Mouse (Mus musculus): ENCODE data around the gene a. TPM values are rescaled to one million over a fixed set of nuclear protein-coding genes. Genes with fewer than 3 reads are reported as not detected.

Gene a
- polyA plus RNA-seq, 1 experiment: not detected

GRCm38 (mm10) chr2:154826054-154826538 is 34.9 kb downstream of the a start:
- 76% methylated on average over 1 of the region's 1 CpGs for WGBS
- no peak for DNase-seq
- Histone ChIP-seq H3K4me1 (ENCODE audit: control insufficient read depth, insufficient read depth, low read length) (peaks cover 10% of the 10 kb centered on the region), H3K4me3 (replicated peaks; ENCODE audit: extremely low read depth, low read depth, low read length) (no peak overlapping the region)
- TF ChIP-seq POLR2A (IDR thresholded peaks at IDR 0.05; ENCODE audit: borderline replicate concordance, extremely low read depth, low read depth, low read length) (no peak), CTCF (IDR thresholded peaks at IDR 0.05; ENCODE audit: insufficient read depth, low read length) (no peak)

- Histone ChIP-seq H3K4me3 (replicated peaks; ENCODE audit: extremely low read depth, low read depth, low read length) (no peak overlapping the region), H3K4me1 (ENCODE audit: control insufficient read depth, insufficient read depth, low read length) (peaks cover 7% of the 10 kb centered on the region)
- no peak for TF ChIP-seq CTCF (IDR thresholded peaks at IDR 0.05; ENCODE audit: insufficient read depth, low read length)
- TF ChIP-seq POLR2A (IDR thresholded peaks at IDR 0.05; ENCODE audit: borderline replicate concordance, extremely low read depth, low read depth, low read length): no peak
- no peak for DNase-seq
- 54% methylated on average over 4 of the region's 4 CpGs for WGBS
Observed at GRCm38 (mm10) chr2:154827521-154827920, 36.3 kb downstream of the a start.

- WGBS: 65% methylated on average over 4 of the region's 4 CpGs
- Histone ChIP-seq H3K4me3 (replicated peaks; ENCODE audit: extremely low read depth, low read depth, low read length) (no peak overlapping the region), H3K4me1 (ENCODE audit: control insufficient read depth, insufficient read depth, low read length) (peaks cover 8% of the 10 kb centered on the region)
- TF ChIP-seq POLR2A (IDR thresholded peaks at IDR 0.05; ENCODE audit: borderline replicate concordance, extremely low read depth, low read depth, low read length) (no peak), CTCF (IDR thresholded peaks at IDR 0.05; ENCODE audit: insufficient read depth, low read length) (no peak)
- DNase-seq: no peak
Observed at GRCm38 (mm10) chr2:154832471-154832870, 41.3 kb downstream of the a start.

- no peak for DNase-seq
- no peak overlapping the region for H3K4me3 ChIP-seq (replicated peaks; ENCODE audit: extremely low read depth, low read depth, low read length)
- WGBS: 89% methylated on average over 6 of the region's 6 CpGs
- TF ChIP-seq CTCF (IDR thresholded peaks at IDR 0.05; ENCODE audit: insufficient read depth, low read length) (no peak), POLR2A (IDR thresholded peaks at IDR 0.05; ENCODE audit: borderline replicate concordance, extremely low read depth, low read depth, low read length) (no peak)
- H3K4me1 ChIP-seq (ENCODE audit: control insufficient read depth, insufficient read depth, low read length): peaks cover 7% of the 10 kb centered on the region
Observed at GRCm38 (mm10) chr2:154834149-154834865, 43.1 kb downstream of the a start.

GRCm38 (mm10) chr2:154836537-154836936 is 45.3 kb downstream of the a start:
- peaks cover 4% of the 10 kb centered on the region for H3K4me1 ChIP-seq (ENCODE audit: control insufficient read depth, insufficient read depth, low read length)
- TF ChIP-seq CTCF (IDR thresholded peaks at IDR 0.05; ENCODE audit: insufficient read depth, low read length) (no peak), POLR2A (IDR thresholded peaks at IDR 0.05; ENCODE audit: borderline replicate concordance, extremely low read depth, low read depth, low read length) (no peak)
- H3K4me3 ChIP-seq (replicated peaks; ENCODE audit: extremely low read depth, low read depth, low read length): no peak overlapping the region
- no peak for DNase-seq
- 44% methylated on average over 2 of the region's 2 CpGs for WGBS

- TF ChIP-seq POLR2A (IDR thresholded peaks at IDR 0.05; ENCODE audit: borderline replicate concordance, extremely low read depth, low read depth, low read length) (no peak), CTCF (IDR thresholded peaks at IDR 0.05; ENCODE audit: insufficient read depth, low read length) (no peak)
- Histone ChIP-seq H3K4me1 (ENCODE audit: control insufficient read depth, insufficient read depth, low read length) (peaks cover 5% of the 10 kb centered on the region), H3K4me3 (replicated peaks; ENCODE audit: extremely low read depth, low read depth, low read length) (no peak overlapping the region)
- DNase-seq: no peak
Observed at GRCm38 (mm10) chr2:154848086-154848485, 56.9 kb downstream of the a start.

- no peak for TF ChIP-seq CTCF (IDR thresholded peaks at IDR 0.05; ENCODE audit: insufficient read depth, low read length)
- no peak for TF ChIP-seq POLR2A (IDR thresholded peaks at IDR 0.05; ENCODE audit: borderline replicate concordance, extremely low read depth, low read depth, low read length)
- WGBS: 39% methylated on average over 1 of the region's 1 CpGs
- peak; percentile 34 for DNase-seq
- H3K4me3 ChIP-seq (replicated peaks; ENCODE audit: extremely low read depth, low read depth, low read length): no peak overlapping the region
- peaks cover 13% of the 10 kb centered on the region for H3K4me1 ChIP-seq (ENCODE audit: control insufficient read depth, insufficient read depth, low read length)
Observed at GRCm38 (mm10) chr2:154855383-154855782, 64.2 kb downstream of the a start.

- TF ChIP-seq CTCF (IDR thresholded peaks at IDR 0.05; ENCODE audit: insufficient read depth, low read length): no peak
- TF ChIP-seq POLR2A (IDR thresholded peaks at IDR 0.05; ENCODE audit: borderline replicate concordance, extremely low read depth, low read depth, low read length): no peak
Observed at GRCm38 (mm10) chr2:154863672-154864071, 72.5 kb downstream of the a start.

GRCm38 (mm10) chr2:154865696-154866095 is 74.5 kb downstream of the a start:
- H3K4me3 ChIP-seq (replicated peaks; ENCODE audit: extremely low read depth, low read depth, low read length): no peak overlapping the region
- DNase-seq: no peak
- 57% methylated on average over 3 of the region's 3 CpGs for WGBS
- no peak for TF ChIP-seq POLR2A (IDR thresholded peaks at IDR 0.05; ENCODE audit: borderline replicate concordance, extremely low read depth, low read depth, low read length)
- TF ChIP-seq CTCF (IDR thresholded peaks at IDR 0.05; ENCODE audit: insufficient read depth, low read length): no peak
- no peaks in the 10 kb centered on the region for H3K4me1 ChIP-seq (ENCODE audit: control insufficient read depth, insufficient read depth, low read length)

More at GRCm38 (mm10) chr2:154863672-154864071, 72.5 kb downstream of the a start:
- WGBS: 90% methylated on average over 13 of the region's 13 CpGs
- Histone ChIP-seq H3K4me1 (ENCODE audit: control insufficient read depth, insufficient read depth, low read length) (no peaks in the 10 kb centered on the region), H3K4me3 (replicated peaks; ENCODE audit: extremely low read depth, low read depth, low read length) (no peak overlapping the region)
- no peak for DNase-seq

GRCm38 (mm10) chr2:154868106-154868505 is 76.9 kb downstream of the a start:
- no peaks in the 10 kb centered on the region for H3K4me1 ChIP-seq (ENCODE audit: control insufficient read depth, insufficient read depth, low read length)
- WGBS: 97% methylated on average over 1 of the region's 1 CpGs
- TF ChIP-seq POLR2A (IDR thresholded peaks at IDR 0.05; ENCODE audit: borderline replicate concordance, extremely low read depth, low read depth, low read length) (no peak), CTCF (IDR thresholded peaks at IDR 0.05; ENCODE audit: insufficient read depth, low read length) (no peak)
- H3K4me3 ChIP-seq (replicated peaks; ENCODE audit: extremely low read depth, low read depth, low read length): no peak overlapping the region
- DNase-seq: no peak
